Mouse (Mus musculus) thymus, postnatal 25 days (tissue): ENCODE data around the gene Hbb-y.
"Not testable (repeated sequence)": the region's sequence is repeated elsewhere in the genome, so short reads cannot be mapped to it uniquely, and the experiment has no call there.

Experiments
- DNase-seq: peaks from one replicate; pipeline ENCODE4 v3.0.0; 2022

The Hbb-y gene

DNA sequence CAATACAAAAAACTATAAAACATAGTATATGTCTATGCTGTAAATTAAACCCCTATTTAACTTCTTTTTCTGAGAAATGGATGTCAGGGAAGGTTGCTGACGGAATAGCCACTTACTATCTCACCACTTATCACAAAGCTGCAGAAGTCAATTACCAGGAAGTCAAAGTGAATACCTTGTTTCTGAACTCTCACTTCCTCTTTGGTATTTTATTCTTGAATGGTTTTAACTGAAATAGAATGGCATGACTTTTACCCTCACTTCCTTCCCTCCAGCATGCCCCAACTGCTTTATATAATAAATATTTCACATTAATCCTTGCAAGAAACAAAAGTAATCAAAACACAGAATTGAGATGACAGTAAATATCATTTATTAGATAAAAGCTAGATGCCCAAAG lies 40.8 kb downstream of the Hbb-y start:
- DNase-seq = no peak

DNA sequence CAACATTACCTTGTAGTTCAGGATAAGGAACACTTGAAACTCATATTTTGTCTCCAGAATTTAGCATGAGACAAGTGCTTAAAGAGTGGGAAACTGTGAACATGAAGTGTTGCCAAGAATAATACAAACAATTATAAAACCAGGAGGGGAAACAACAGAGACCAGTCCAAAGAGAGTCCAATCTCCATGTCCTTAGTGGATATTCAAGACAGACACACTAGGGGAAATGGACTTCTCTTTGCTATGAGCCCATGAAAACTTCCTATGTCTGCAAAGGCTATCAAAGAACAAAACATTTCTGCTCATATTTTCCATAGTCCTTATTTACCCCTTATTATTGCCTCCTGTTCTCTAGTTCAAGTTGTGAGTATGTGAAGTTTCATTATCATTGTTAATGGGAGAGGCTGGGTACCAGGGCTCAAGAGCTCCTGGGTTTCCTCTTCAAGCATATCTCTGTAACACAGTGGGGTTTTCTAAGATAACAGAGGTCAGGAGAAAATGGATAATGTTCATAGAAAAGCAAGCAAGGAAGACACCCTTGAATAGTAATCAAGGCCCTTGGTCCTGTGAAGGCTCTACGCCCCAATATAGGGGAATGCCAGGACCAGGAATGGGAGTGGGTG lies 41.7 kb downstream of the Hbb-y start:
- DNase-seq = no peak

DNA sequence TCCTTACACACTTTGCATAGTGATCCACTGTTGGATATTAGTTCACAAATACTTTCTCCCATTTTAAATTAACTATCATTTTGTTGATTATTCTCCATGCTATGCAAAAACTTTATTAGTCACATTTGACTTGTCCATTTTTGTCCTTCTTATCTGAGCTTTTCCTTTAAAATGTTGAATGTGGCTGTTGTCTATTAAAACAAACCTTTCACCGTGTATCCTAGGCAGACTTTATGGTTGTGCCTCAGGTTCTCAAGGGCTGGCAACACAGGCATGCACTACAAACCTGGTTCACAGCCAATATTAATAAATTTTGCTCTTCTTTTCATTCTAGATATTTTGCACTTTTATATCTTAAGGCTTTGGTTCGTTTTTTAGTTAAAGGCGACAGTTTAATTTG lies 42.3 kb downstream of the Hbb-y start:
- no peak for DNase-seq

DNA sequence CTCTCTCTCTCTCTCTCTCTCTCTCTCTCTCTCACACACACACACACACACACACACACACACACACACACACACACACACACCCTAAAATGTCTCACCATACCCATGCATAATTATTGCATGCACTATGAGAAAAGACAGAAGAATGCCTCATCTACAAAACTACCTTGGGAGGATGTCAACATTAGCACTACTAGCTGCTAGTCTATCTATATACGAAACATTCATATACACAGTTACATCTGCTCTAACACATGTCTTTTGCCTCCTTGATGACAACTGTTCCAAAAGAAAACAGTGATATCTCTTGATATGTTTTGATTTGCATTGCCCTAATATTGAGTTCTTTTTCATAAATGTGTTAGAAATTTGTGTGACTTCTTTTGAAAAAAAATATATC lies 42.7 kb downstream of the Hbb-y start:
- DNase-seq = no peak

DNA sequence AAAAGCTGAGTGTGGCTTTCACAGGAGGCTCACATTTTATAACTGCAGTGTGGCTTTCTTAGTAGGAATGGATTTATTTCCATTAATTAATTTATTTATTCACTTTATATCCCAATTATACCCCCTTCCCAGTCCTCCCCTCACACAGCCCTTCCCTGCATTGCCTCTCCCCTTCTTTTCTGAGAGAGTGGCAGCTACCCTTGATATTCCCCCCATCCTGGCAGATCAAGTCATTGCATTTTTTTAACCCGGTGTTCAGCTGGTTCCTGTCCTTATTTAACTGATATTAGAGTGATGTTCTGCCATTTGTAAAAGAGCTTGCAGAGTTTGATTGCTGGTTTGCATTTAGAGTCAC lies 43.2 kb downstream of the Hbb-y start:
- DNase-seq = no peak

DNA sequence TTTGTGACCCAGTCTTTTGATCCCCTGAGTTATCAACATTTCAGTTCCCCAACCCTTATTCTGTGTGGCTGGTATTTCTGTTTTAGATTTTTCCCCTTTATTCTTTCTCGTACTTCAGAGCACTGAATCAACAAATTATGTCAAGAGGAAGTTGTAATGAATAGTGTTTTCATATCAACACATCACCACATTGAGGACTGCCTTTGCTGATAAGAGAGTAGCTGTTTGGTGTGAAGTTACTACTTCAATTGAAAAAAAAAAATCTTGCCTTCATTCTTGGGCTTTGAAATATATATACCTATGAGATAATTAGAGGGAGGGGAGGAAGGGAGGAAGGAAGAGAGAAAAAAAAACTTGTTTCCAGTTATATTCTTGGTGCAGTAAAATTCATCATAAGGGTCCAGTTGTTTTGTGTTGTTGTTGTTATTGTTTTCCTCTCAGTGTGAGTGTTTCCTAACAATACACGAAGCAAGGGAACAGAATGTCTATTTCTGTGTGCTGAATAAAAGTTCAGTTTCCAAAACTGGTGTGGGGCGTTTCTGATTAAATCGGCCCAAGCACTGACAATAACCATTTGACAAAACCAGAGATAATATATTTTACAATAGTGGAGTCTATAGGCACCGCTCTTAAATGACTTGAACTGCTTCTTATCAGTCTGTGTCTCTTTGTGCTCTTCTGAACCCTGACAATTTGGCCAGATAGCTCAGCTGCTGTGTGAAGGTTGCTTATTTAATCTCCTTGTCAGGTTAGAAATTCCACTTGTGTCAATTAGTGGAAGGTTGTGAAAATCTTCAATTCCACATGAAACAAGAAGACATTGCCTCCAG lies 43.8 kb downstream of the Hbb-y start:
- DNase-seq = no peak

DNA sequence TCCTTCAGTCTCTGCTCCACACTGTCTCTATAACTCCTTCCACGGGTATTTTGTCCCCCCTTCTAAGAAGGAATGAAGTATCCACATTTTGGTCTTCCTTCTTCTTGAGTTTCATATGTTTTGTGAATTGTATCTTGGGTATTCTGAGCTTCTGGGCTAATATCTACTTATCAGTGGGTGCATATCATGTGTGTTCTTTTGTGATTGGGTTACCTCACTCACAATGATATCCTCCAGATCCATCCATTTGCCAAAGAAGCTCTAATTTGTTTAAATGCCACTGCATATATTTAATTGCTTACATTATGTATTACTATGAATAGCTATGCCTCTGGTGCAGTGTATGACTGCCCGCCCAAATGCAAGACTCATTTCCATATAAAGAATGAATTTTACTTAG lies 44.9 kb downstream of the Hbb-y start:
- DNase-seq = not testable (repeated sequence)

DNA sequence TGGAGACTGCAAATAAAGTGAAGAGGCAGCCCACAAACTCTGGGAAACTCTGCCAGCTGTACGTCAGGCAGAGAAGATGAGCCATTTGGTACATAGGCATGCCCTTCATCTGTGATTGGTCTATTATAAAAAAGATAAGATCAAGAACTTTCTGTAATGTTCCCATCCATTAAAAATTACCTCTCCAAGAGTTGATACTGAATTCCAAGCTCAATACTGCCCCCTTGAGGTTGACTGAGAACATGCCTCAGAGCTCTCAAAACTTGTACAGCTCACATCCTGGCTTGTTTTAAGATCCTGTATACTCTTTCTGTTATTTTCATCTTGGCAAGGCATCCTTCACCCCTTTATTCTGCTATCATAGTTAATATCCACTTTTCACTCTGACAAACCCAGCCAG lies 46.2 kb downstream of the Hbb-y start:
- DNase-seq = peak; percentile 3
